Mouse (Mus musculus): Measurements from ENCODE around the gene Msl1. TPM values are rescaled to one million over a fixed set of nuclear protein-coding genes. Genes with fewer than 3 reads are reported as not detected.

Msl1 gene
- total and polyA plus RNA-seq, 3 experiments: 25.9 to 58.1 (median 27.3) TPM

- peak; percentile 74; the same call in 1 of the 2 replicates for TF ChIP-seq MYC (IDR thresholded peaks at IDR 0.05; ENCODE audit: low read depth, low read length)
Measured at GRCm38 (mm10) chr11:98794469-98795014, 774 bp upstream of the Msl1 start (continued).

GRCm38 (mm10) chr11:98795714-98796514 is 598 bp downstream of the Msl1 start:
- no peak for DNase-seq (ENCODE audit: extremely low read depth)
- Histone ChIP-seq H3K27ac (ENCODE audit: insufficient read depth, low read depth) (peak overlapping the region; percentile 86), H3K79me2 (replicated peaks; ENCODE audit: control insufficient read depth, extremely low read depth, insufficient read depth, poor library complexity, severe bottlenecking) (peaks cover 29% of the 10 kb centered on the region), H3K9me3 (replicated peaks; ENCODE audit: low read length) (no peaks in the 10 kb centered on the region), H3K4me3 (replicated peaks in 1 of 3; ENCODE audit: low read depth in 2 of 3, low read length in 2 of 3, poor library complexity in 1 of 3) (peak overlapping the region; percentile 77 to 81 (median 79)), H3K36me3 (replicated peaks in 1 of 2; ENCODE audit: control insufficient read depth in 1 of 2, insufficient read depth in 1 of 2, low read length in 1 of 2) (peaks cover 17 to 33% of the 10 kb centered on the region in 2 experiments), H3K27me3 (replicated peaks) (no peaks in the 10 kb centered on the region), H3K4me1 (ENCODE audit: control insufficient read depth in 1 of 2, insufficient read depth in 2 of 2) (peaks cover 6 to 50% of the 10 kb centered on the region in 2 experiments), H3K9ac (ENCODE audit: insufficient read depth, low read depth) (peak overlapping the region; percentile 100), H3K4me2 (ENCODE audit: insufficient read depth, low read depth, poor library complexity, severe bottlenecking) (peak overlapping the region; percentile 79)
- dilution Hi-C loops (cut with MboI; ENCODE audit: extremely low pct_ligation_motif_present, extremely low pct_unique_long_range_greater_than_20kb, low sequenced_read_pairs): no loop called here
- TF ChIP-seq IRF4 (IDR thresholded peaks at IDR 0.05; ENCODE audit: low read depth, low read length) (no peak), RCOR1 (conservative IDR thresholded peaks at IDR 0.05; ENCODE audit: low read depth, low read length) (no peak; the same call in 1 of the 2 replicates), CHD1 (IDR thresholded peaks at IDR 0.05; ENCODE audit: low read depth, low read length) (peak; percentile 94; the same call in 1 of the 2 replicates), ZMIZ1 (IDR thresholded peaks at IDR 0.05; ENCODE audit: low read depth, low read length) (peak; percentile 89), MYC (IDR thresholded peaks at IDR 0.05; ENCODE audit: low read depth, low read length) (no peak), ZC3H11A (IDR thresholded peaks at IDR 0.05; ENCODE audit: low read depth, low read length) (no peak), POLR2A (IDR thresholded peaks at IDR 0.05; ENCODE audit: low read depth, low read length) (peak; percentile 16; the same call in 1 of the 2 replicates), ETS1 (conservative IDR thresholded peaks at IDR 0.05; ENCODE audit: low read depth, low read length) (no peak), UBTF (IDR thresholded peaks at IDR 0.05; ENCODE audit: low read depth, low read length) (peak; percentile 73), TBP (conservative IDR thresholded peaks at IDR 0.05; ENCODE audit: low read depth, low read length) (no peak), GABPA (IDR thresholded peaks at IDR 0.05; ENCODE audit: insufficient replicate concordance, low read depth, low read length) (no peak), NRF1 (IDR thresholded peaks at IDR 0.05; ENCODE audit: low read depth, low read length) (no peak), NELFE (IDR thresholded peaks at IDR 0.05; ENCODE audit: low read depth, low read length) (no peak), MAFK (IDR thresholded peaks at IDR 0.05; ENCODE audit: insufficient replicate concordance, low read length) (no peak), HCFC1 (IDR thresholded peaks at IDR 0.05; ENCODE audit: low read depth, low read length) (no peak), RAD21 (IDR thresholded peaks at IDR 0.05; ENCODE audit: low read depth, low read length) (no peak), CTCF (conservative IDR thresholded peaks at IDR 0.05 in 1 of 2, IDR thresholded peaks at IDR 0.05 in 1 of 2; ENCODE audit: low read depth in 2 of 2, low read length in 2 of 2) (0 out of 4 replicates have a peak, but pooled peaks of 1 of the 2 experiments have one; percentile 17), POLR2AphosphoS2 (IDR thresholded peaks at IDR 0.05; ENCODE audit: low read depth, low read length) (no peak; the same call in 1 of the 2 replicates), BHLHE40 (IDR thresholded peaks at IDR 0.05; ENCODE audit: low read depth, low read length) (0 out of 2 replicates have a peak, but pooled peaks have one; percentile 6)
- in situ Hi-C loops (cut with MboI; ENCODE audit: low pct_ligation_motif_present, low pct_unique_long_range_greater_than_20kb, low sequenced_read_pairs): no loop called here

Data from CH12.LX (cell line).